Mouse (Mus musculus): ENCODE measurements at regions not wholly inside any gene's neighbourhood (a gene's known extent, or its start where the extent isn't known, plus 50 kb on each side); places are given as distances from the start of the nearest gene placed in this dataset.

GRCm38 (mm10) chr4:153018138-153018921, 464.3 kb downstream of the Ajap1 start:
- WGBS: 69% methylated on average over 28 of the region's 28 CpGs
- H3K36me3 ChIP-seq: no peaks in the 10 kb centered on the region
- no peak overlapping the region for H3K27ac ChIP-seq
- ATAC-seq (replicated peaks; ENCODE audit: insufficient number of reproducible peaks, insufficient read depth, low FRiP score, low read depth): no peak
- no peaks in the 10 kb centered on the region for H3K9me3 ChIP-seq (replicated peaks)
- no peaks in the 10 kb centered on the region for H3K4me1 ChIP-seq (replicated peaks)
- no peak overlapping the region for H3K9ac ChIP-seq
- no peak overlapping the region for H3K4me2 ChIP-seq
- no peaks in the 10 kb centered on the region for H3K27me3 ChIP-seq
- no peak overlapping the region for H3K4me3 ChIP-seq

GRCm38 (mm10) chr4:153017816-153018137, 464.8 kb downstream of the Ajap1 start:
- Histone ChIP-seq H3K9ac (no peak overlapping the region), H3K36me3 (no peaks in the 10 kb centered on the region), H3K4me3 (no peak overlapping the region), H3K4me2 (no peak overlapping the region), H3K9me3 (replicated peaks) (no peaks in the 10 kb centered on the region), H3K27ac (no peak overlapping the region), H3K4me1 (replicated peaks) (no peaks in the 10 kb centered on the region), H3K27me3 (no peaks in the 10 kb centered on the region)
- 63% methylated on average over 2 of the region's 2 CpGs for WGBS
- ATAC-seq (replicated peaks; ENCODE audit: insufficient number of reproducible peaks, insufficient read depth, low FRiP score, low read depth): no peak

DNA sequence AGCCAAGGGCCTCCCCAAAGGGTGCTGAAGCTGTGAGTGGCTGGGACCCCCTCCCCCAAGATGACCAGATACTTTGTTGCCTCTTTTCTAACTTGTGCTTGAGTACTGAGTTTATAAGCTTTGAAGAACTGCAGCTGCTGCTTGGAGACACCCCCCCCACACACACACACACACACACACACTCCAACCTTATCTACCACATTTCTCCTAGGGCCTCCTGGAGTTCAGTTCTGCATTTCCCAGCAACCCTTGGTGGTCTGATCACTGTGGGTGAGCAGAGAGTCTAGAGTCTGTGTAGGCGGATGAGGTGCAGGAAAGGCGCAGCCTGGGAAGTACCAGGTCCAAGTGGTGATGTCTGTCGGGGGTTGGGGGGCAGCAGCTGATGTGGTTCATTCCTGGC, 479.3 kb downstream of the Ajap1 start:
- no peaks in the 10 kb centered on the region for H3K4me1 ChIP-seq (replicated peaks)
- H3K4me3 ChIP-seq: no peak overlapping the region
- H3K4me2 ChIP-seq: no peak overlapping the region
- no peaks in the 10 kb centered on the region for H3K36me3 ChIP-seq
- 63% methylated on average over 3 of the region's 3 CpGs for WGBS
- H3K27ac ChIP-seq: no peak overlapping the region
- no peak for ATAC-seq (replicated peaks; ENCODE audit: insufficient number of reproducible peaks, insufficient read depth, low FRiP score, low read depth)
- H3K9me3 ChIP-seq (replicated peaks): 0 out of 2 replicates have a peak, but pooled peaks cover 3% of the 10 kb centered on the region
- H3K27me3 ChIP-seq: no peaks in the 10 kb centered on the region; the same call in 1 of the 2 replicates
- no peak overlapping the region for H3K9ac ChIP-seq

- H3K36me3 ChIP-seq: no peaks in the 10 kb centered on the region
- H3K4me3 ChIP-seq: no peak overlapping the region
- H3K27ac ChIP-seq: no peak overlapping the region
- H3K27me3 ChIP-seq: no peaks in the 10 kb centered on the region; the same call in 1 of the 2 replicates
- H3K9me3 ChIP-seq (replicated peaks): 0 out of 2 replicates have a peak, but pooled peaks cover 3% of the 10 kb centered on the region
- H3K4me2 ChIP-seq: no peak overlapping the region
- no peak overlapping the region for H3K9ac ChIP-seq
- ATAC-seq (replicated peaks; ENCODE audit: insufficient number of reproducible peaks, insufficient read depth, low FRiP score, low read depth): no peak
- 68% methylated on average over 4 of the region's 4 CpGs for WGBS
- H3K4me1 ChIP-seq (replicated peaks): no peaks in the 10 kb centered on the region
These were observed 480.1 kb downstream of the Ajap1 start for GRCm38 (mm10) chr4:153002516-153002915.

DNA sequence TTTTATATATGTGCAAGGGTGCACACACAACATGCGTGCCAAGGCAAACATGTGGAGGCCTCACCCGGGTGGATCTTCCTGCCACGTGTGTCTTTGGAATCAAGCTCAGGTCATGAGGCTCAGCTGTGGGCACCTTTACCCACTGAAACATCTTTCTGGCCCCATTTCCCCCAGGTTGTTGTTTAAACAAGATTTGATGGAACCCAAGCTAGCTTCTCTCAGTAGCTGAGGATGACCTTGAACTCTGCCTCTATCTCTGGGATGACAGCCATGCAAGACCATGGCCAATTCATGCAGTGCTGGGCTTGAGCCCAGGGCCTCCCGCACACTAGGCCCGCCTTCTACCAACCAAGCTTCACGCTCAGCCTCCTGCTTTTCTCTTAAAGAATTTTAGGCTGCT, 480.9 kb downstream of the Ajap1 start:
- no peaks in the 10 kb centered on the region for H3K4me1 ChIP-seq (replicated peaks)
- ATAC-seq (replicated peaks; ENCODE audit: insufficient number of reproducible peaks, insufficient read depth, low FRiP score, low read depth): no peak
- H3K36me3 ChIP-seq: no peaks in the 10 kb centered on the region
- no peaks in the 10 kb centered on the region; the same call in 1 of the 2 replicates for H3K27me3 ChIP-seq
- H3K4me2 ChIP-seq: no peak overlapping the region
- WGBS: 82% methylated on average over 6 of the region's 6 CpGs
- H3K4me3 ChIP-seq: no peak overlapping the region
- H3K9me3 ChIP-seq (replicated peaks): 0 out of 2 replicates have a peak, but pooled peaks cover 3% of the 10 kb centered on the region
- H3K27ac ChIP-seq: no peak overlapping the region
- H3K9ac ChIP-seq: no peak overlapping the region

- Histone ChIP-seq H3K9me3 (replicated peaks) (no peaks in the 10 kb centered on the region), H3K36me3 (no peaks in the 10 kb centered on the region), H3K9ac (no peak overlapping the region), H3K4me3 (no peak overlapping the region), H3K27ac (no peak overlapping the region), H3K4me2 (no peak overlapping the region), H3K4me1 (replicated peaks) (no peaks in the 10 kb centered on the region), H3K27me3 (no peaks in the 10 kb centered on the region; the same call in 1 of the 2 replicates)
- ATAC-seq (replicated peaks; ENCODE audit: insufficient number of reproducible peaks, insufficient read depth, low FRiP score, low read depth): no peak
- WGBS: 64% methylated on average over 18 of the region's 18 CpGs
These were observed 483.1 kb downstream of the Ajap1 start for GRCm38 (mm10) chr4:152999526-152999925.

DNA sequence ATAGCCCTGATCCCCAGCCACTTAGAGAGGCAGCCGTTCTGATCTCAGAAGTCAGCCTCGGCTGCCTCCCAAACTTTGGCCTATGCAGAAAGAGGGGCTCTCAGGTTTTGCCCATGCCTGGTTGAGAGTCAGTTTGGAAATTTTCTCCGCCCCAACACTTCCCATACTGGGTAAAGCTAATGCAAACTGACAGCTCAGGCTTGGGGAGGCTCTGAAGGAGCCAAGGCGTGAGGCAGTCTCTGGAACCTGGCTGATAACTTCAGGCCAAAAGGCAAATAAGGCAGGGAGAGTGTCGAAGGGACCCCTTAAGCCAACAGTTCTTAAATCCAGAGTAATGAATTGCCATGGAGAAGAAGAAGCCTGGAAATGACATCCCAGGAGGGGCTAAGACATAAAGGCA, 485.4 kb downstream of the Ajap1 start:
- no peaks in the 10 kb centered on the region; the same call in 1 of the 2 replicates for H3K27me3 ChIP-seq
- ATAC-seq (replicated peaks; ENCODE audit: insufficient number of reproducible peaks, insufficient read depth, low FRiP score, low read depth): no peak
- H3K4me1 ChIP-seq (replicated peaks): no peaks in the 10 kb centered on the region
- 56% methylated on average over 5 of the region's 5 CpGs for WGBS
- H3K36me3 ChIP-seq: no peaks in the 10 kb centered on the region
- no peak overlapping the region for H3K27ac ChIP-seq
- H3K4me3 ChIP-seq: no peak overlapping the region
- no peak overlapping the region for H3K9ac ChIP-seq
- H3K9me3 ChIP-seq (replicated peaks): no peaks in the 10 kb centered on the region
- H3K4me2 ChIP-seq: no peak overlapping the region

GRCm38 (mm10) chr4:152996641-152997040, 486.0 kb downstream of the Ajap1 start:
- WGBS: 61% methylated on average over 2 of the region's 2 CpGs
- Histone ChIP-seq H3K4me1 (replicated peaks) (no peaks in the 10 kb centered on the region), H3K4me3 (no peak overlapping the region), H3K27me3 (no peaks in the 10 kb centered on the region; the same call in 1 of the 2 replicates), H3K9me3 (replicated peaks) (no peaks in the 10 kb centered on the region), H3K27ac (no peak overlapping the region), H3K9ac (no peak overlapping the region), H3K4me2 (no peak overlapping the region), H3K36me3 (no peaks in the 10 kb centered on the region)
- no peak for ATAC-seq (replicated peaks; ENCODE audit: insufficient number of reproducible peaks, insufficient read depth, low FRiP score, low read depth)

- no peaks in the 10 kb centered on the region for H3K4me1 ChIP-seq (replicated peaks)
- no peak for ATAC-seq (replicated peaks; ENCODE audit: insufficient number of reproducible peaks, insufficient read depth, low FRiP score, low read depth)
- H3K4me3 ChIP-seq: no peak overlapping the region
- no peaks in the 10 kb centered on the region; the same call in 1 of the 2 replicates for H3K9me3 ChIP-seq (replicated peaks)
- H3K4me2 ChIP-seq: no peak overlapping the region
- no peak overlapping the region for H3K9ac ChIP-seq
- no peaks in the 10 kb centered on the region; the same call in 1 of the 2 replicates for H3K27me3 ChIP-seq
- WGBS: 52% methylated on average over 5 of the region's 5 CpGs
- no peak overlapping the region for H3K27ac ChIP-seq
- no peaks in the 10 kb centered on the region for H3K36me3 ChIP-seq
These were observed 487.5 kb downstream of the Ajap1 start for GRCm38 (mm10) chr4:152995052-152995595.

- H3K4me2 ChIP-seq: no peak overlapping the region
- WGBS: 58% methylated on average over 3 of the region's 3 CpGs
These were observed 488.4 kb downstream of the Ajap1 start for GRCm38 (mm10) chr4:152994206-152994605.

DNA sequence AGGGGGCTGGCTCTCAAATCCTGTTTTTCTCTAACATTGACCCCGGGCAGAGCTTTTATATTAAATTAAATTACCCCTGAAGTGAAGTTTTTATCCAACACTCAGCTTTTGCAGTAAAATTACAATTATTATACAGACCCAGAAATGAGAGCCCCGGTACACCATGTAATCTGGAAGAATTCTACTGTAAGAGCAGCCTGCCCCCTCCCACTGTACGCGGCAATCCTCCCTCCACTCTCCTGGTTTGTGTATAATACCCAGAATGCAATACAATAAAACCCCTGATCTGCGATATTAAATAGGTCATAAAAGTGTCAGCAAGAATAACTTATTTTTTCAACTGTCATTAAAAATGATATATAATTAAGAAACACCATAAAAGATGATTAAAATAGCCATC, 492.3 kb downstream of the Ajap1 start:
- no peak for ATAC-seq (replicated peaks; ENCODE audit: insufficient number of reproducible peaks, insufficient read depth, low FRiP score, low read depth)
- H3K27ac ChIP-seq: no peak overlapping the region
- H3K36me3 ChIP-seq: no peaks in the 10 kb centered on the region
- WGBS: 77% methylated on average over 5 of the region's 5 CpGs
- H3K9ac ChIP-seq: no peak overlapping the region
- no peak overlapping the region for H3K4me3 ChIP-seq
- no peaks in the 10 kb centered on the region; the same call in 1 of the 2 replicates for H3K9me3 ChIP-seq (replicated peaks)
- H3K4me1 ChIP-seq (replicated peaks): no peaks in the 10 kb centered on the region
- H3K4me2 ChIP-seq: no peak overlapping the region
- H3K27me3 ChIP-seq: no peaks in the 10 kb centered on the region

More at GRCm38 (mm10) chr4:152994206-152994605, 488.4 kb downstream of the Ajap1 start:
- Histone ChIP-seq H3K9ac (no peak overlapping the region), H3K9me3 (replicated peaks) (no peaks in the 10 kb centered on the region; the same call in 1 of the 2 replicates), H3K27ac (no peak overlapping the region), H3K27me3 (no peaks in the 10 kb centered on the region; the same call in 1 of the 2 replicates), H3K4me1 (replicated peaks) (no peaks in the 10 kb centered on the region), H3K36me3 (no peaks in the 10 kb centered on the region), H3K4me3 (no peak overlapping the region)
- ATAC-seq (replicated peaks; ENCODE audit: insufficient number of reproducible peaks, insufficient read depth, low FRiP score, low read depth): no peak

- no peak overlapping the region for H3K27ac ChIP-seq
- no peaks in the 10 kb centered on the region for H3K36me3 ChIP-seq
- ATAC-seq (replicated peaks; ENCODE audit: insufficient number of reproducible peaks, insufficient read depth, low FRiP score, low read depth): no peak
- no peak overlapping the region for H3K4me3 ChIP-seq
- no peak overlapping the region for H3K4me2 ChIP-seq
- WGBS: 63% methylated on average over 4 of the region's 4 CpGs
- H3K27me3 ChIP-seq: no peaks in the 10 kb centered on the region
- no peaks in the 10 kb centered on the region for H3K4me1 ChIP-seq (replicated peaks)
- no peak overlapping the region for H3K9ac ChIP-seq
- no peaks in the 10 kb centered on the region; the same call in 1 of the 2 replicates for H3K9me3 ChIP-seq (replicated peaks)
These were observed 494.9 kb downstream of the Ajap1 start for GRCm38 (mm10) chr4:152987726-152988125.
